Mouse (Mus musculus): ENCODE results near the gene Thrb. TPM values are rescaled to one million over a fixed set of nuclear protein-coding genes. Genes with fewer than 3 reads are reported as not detected.
A peak's percentile ranks its signal among the peaks of the same experiment; 100 is the strongest.

Thrb gene
- polyA plus RNA-seq, 1 experiment from 2014 or later, result 4.7 TPM

GRCm38 (mm10) chr14:17727878-17728277 lies 67.8 kb downstream of the Thrb start:
- Histone ChIP-seq H3K4me3 (replicated peaks; ENCODE audit: low read length) (no peak overlapping the region), H3K9ac (ENCODE audit: low read length) (no peak overlapping the region), H3K4me2 (ENCODE audit: low read depth, low read length) (no peak overlapping the region), H3K27me3 (ENCODE audit: control insufficient read depth, insufficient read depth, low read length) (no peaks in the 10 kb centered on the region), H3K9me3 (replicated peaks; ENCODE audit: control insufficient read depth, low read length) (no peaks in the 10 kb centered on the region), H3K4me1 (ENCODE audit: control insufficient read depth, insufficient read depth, low read length) (no peaks in the 10 kb centered on the region), H3K36me3 (ENCODE audit: control insufficient read depth, insufficient read depth, low read length) (no peaks in the 10 kb centered on the region), H3K27ac (ENCODE audit: low read length) (no peak overlapping the region)
- WGBS, result 64% methylated on average over 4 of the region's 4 CpGs
- ATAC-seq (ENCODE audit: insufficient read depth, low FRiP score), result no peak

- Histone ChIP-seq H3K9ac (ENCODE audit: low read length) (no peak overlapping the region), H3K4me2 (ENCODE audit: low read depth, low read length) (no peak overlapping the region), H3K9me3 (replicated peaks; ENCODE audit: control insufficient read depth, low read length) (no peaks in the 10 kb centered on the region), H3K4me3 (replicated peaks; ENCODE audit: low read length) (no peak overlapping the region), H3K4me1 (ENCODE audit: control insufficient read depth, insufficient read depth, low read length) (no peaks in the 10 kb centered on the region), H3K27me3 (ENCODE audit: control insufficient read depth, insufficient read depth, low read length) (no peaks in the 10 kb centered on the region), H3K36me3 (ENCODE audit: control insufficient read depth, insufficient read depth, low read length) (no peaks in the 10 kb centered on the region), H3K27ac (ENCODE audit: low read length) (no peak overlapping the region)
- no peak for ATAC-seq (ENCODE audit: insufficient read depth, low FRiP score)
- 83% methylated on average over 2 of the region's 2 CpGs for WGBS
Measured at GRCm38 (mm10) chr14:17728889-17729288, 68.8 kb downstream of the Thrb start.

GRCm38 (mm10) chr14:17731020-17731419 lies 71.0 kb downstream of the Thrb start:
- ATAC-seq (ENCODE audit: insufficient read depth, low FRiP score), result no peak
- WGBS, result 19% methylated on average over 2 of the region's 2 CpGs

GRCm38 (mm10) chr14:17733077-17733778 lies 73.2 kb downstream of the Thrb start:
- 66% methylated on average over 2 of the region's 2 CpGs for WGBS
- Histone ChIP-seq H3K36me3 (ENCODE audit: control insufficient read depth, insufficient read depth, low read length) (no peaks in the 10 kb centered on the region), H3K4me2 (ENCODE audit: low read depth, low read length) (no peak overlapping the region), H3K27me3 (ENCODE audit: control insufficient read depth, insufficient read depth, low read length) (no peaks in the 10 kb centered on the region), H3K9ac (ENCODE audit: low read length) (no peak overlapping the region), H3K4me1 (ENCODE audit: control insufficient read depth, insufficient read depth, low read length) (no peaks in the 10 kb centered on the region), H3K4me3 (replicated peaks; ENCODE audit: low read length) (no peak overlapping the region), H3K9me3 (replicated peaks; ENCODE audit: control insufficient read depth, low read length) (no peaks in the 10 kb centered on the region), H3K27ac (ENCODE audit: low read length) (no peak overlapping the region)
- ATAC-seq (ENCODE audit: insufficient read depth, low FRiP score), result no peak

More at GRCm38 (mm10) chr14:17731020-17731419, 71.0 kb downstream of the Thrb start:
- H3K4me2 ChIP-seq (ENCODE audit: low read depth, low read length), result no peak overlapping the region
- H3K9ac ChIP-seq (ENCODE audit: low read length), result no peak overlapping the region
- H3K4me1 ChIP-seq (ENCODE audit: control insufficient read depth, insufficient read depth, low read length), result no peaks in the 10 kb centered on the region
- no peaks in the 10 kb centered on the region for H3K9me3 ChIP-seq (replicated peaks; ENCODE audit: control insufficient read depth, low read length)
- no peaks in the 10 kb centered on the region for H3K27me3 ChIP-seq (ENCODE audit: control insufficient read depth, insufficient read depth, low read length)
- no peaks in the 10 kb centered on the region for H3K36me3 ChIP-seq (ENCODE audit: control insufficient read depth, insufficient read depth, low read length)
- no peak overlapping the region for H3K27ac ChIP-seq (ENCODE audit: low read length)
- H3K4me3 ChIP-seq (replicated peaks; ENCODE audit: low read length), result no peak overlapping the region

- H3K4me2 ChIP-seq (ENCODE audit: low read depth, low read length), result no peak overlapping the region
- H3K27me3 ChIP-seq (ENCODE audit: control insufficient read depth, insufficient read depth, low read length), result no peaks in the 10 kb centered on the region
- no peaks in the 10 kb centered on the region for H3K36me3 ChIP-seq (ENCODE audit: control insufficient read depth, insufficient read depth, low read length)
- ATAC-seq (ENCODE audit: insufficient read depth, low FRiP score), result no peak
- no peak overlapping the region for H3K27ac ChIP-seq (ENCODE audit: low read length)
- no peak overlapping the region for H3K9ac ChIP-seq (ENCODE audit: low read length)
- WGBS, result 80% methylated on average over 2 of the region's 2 CpGs
- H3K9me3 ChIP-seq (replicated peaks; ENCODE audit: control insufficient read depth, low read length), result no peaks in the 10 kb centered on the region
- no peaks in the 10 kb centered on the region for H3K4me1 ChIP-seq (ENCODE audit: control insufficient read depth, insufficient read depth, low read length)
- H3K4me3 ChIP-seq (replicated peaks; ENCODE audit: low read length), result no peak overlapping the region
Measured at GRCm38 (mm10) chr14:17733779-17734137, 73.7 kb downstream of the Thrb start.

- H3K9me3 ChIP-seq (replicated peaks; ENCODE audit: control insufficient read depth, low read length), result no peaks in the 10 kb centered on the region
- 71% methylated on average over 6 of the region's 6 CpGs for WGBS
- H3K9ac ChIP-seq (ENCODE audit: low read length), result no peak overlapping the region
- no peak overlapping the region for H3K4me3 ChIP-seq (replicated peaks; ENCODE audit: low read length)
- ATAC-seq (ENCODE audit: insufficient read depth, low FRiP score), result no peak
- H3K36me3 ChIP-seq (ENCODE audit: control insufficient read depth, insufficient read depth, low read length), result no peaks in the 10 kb centered on the region
- H3K27me3 ChIP-seq (ENCODE audit: control insufficient read depth, insufficient read depth, low read length), result no peaks in the 10 kb centered on the region
- H3K4me2 ChIP-seq (ENCODE audit: low read depth, low read length), result no peak overlapping the region
- H3K4me1 ChIP-seq (ENCODE audit: control insufficient read depth, insufficient read depth, low read length), result no peaks in the 10 kb centered on the region
- H3K27ac ChIP-seq (ENCODE audit: low read length), result no peak overlapping the region
Measured at GRCm38 (mm10) chr14:17735440-17735839, 75.4 kb downstream of the Thrb start.

- H3K9me3 ChIP-seq (replicated peaks; ENCODE audit: control insufficient read depth, low read length), result no peaks in the 10 kb centered on the region
- no peak for ATAC-seq (ENCODE audit: insufficient read depth, low FRiP score)
- 34% methylated on average over 3 of the region's 3 CpGs for WGBS
Measured at GRCm38 (mm10) chr14:17740903-17741302, 80.8 kb downstream of the Thrb start.

GRCm38 (mm10) chr14:17742264-17742663 lies 82.2 kb downstream of the Thrb start:
- Histone ChIP-seq H3K27me3 (ENCODE audit: control insufficient read depth, insufficient read depth, low read length) (no peaks in the 10 kb centered on the region), H3K36me3 (ENCODE audit: control insufficient read depth, insufficient read depth, low read length) (no peaks in the 10 kb centered on the region), H3K4me2 (ENCODE audit: low read depth, low read length) (no peak overlapping the region), H3K9me3 (replicated peaks; ENCODE audit: control insufficient read depth, low read length) (no peaks in the 10 kb centered on the region), H3K9ac (ENCODE audit: low read length) (no peak overlapping the region), H3K27ac (ENCODE audit: low read length) (no peak overlapping the region), H3K4me3 (replicated peaks; ENCODE audit: low read length) (no peak overlapping the region), H3K4me1 (ENCODE audit: control insufficient read depth, insufficient read depth, low read length) (no peaks in the 10 kb centered on the region)
- 71% methylated on average over 2 of the region's 2 CpGs for WGBS
- no peak for ATAC-seq (ENCODE audit: insufficient read depth, low FRiP score)

More at GRCm38 (mm10) chr14:17740903-17741302, 80.8 kb downstream of the Thrb start:
- Histone ChIP-seq H3K4me2 (ENCODE audit: low read depth, low read length) (no peak overlapping the region), H3K4me1 (ENCODE audit: control insufficient read depth, insufficient read depth, low read length) (no peaks in the 10 kb centered on the region), H3K27ac (ENCODE audit: low read length) (no peak overlapping the region), H3K4me3 (replicated peaks; ENCODE audit: low read length) (no peak overlapping the region), H3K27me3 (ENCODE audit: control insufficient read depth, insufficient read depth, low read length) (no peaks in the 10 kb centered on the region), H3K9ac (ENCODE audit: low read length) (no peak overlapping the region), H3K36me3 (ENCODE audit: control insufficient read depth, insufficient read depth, low read length) (no peaks in the 10 kb centered on the region)

GRCm38 (mm10) chr14:17742902-17743712 lies 83.0 kb downstream of the Thrb start:
- Histone ChIP-seq H3K9me3 (replicated peaks; ENCODE audit: control insufficient read depth, low read length) (no peaks in the 10 kb centered on the region), H3K4me3 (replicated peaks; ENCODE audit: low read length) (no peak overlapping the region), H3K36me3 (ENCODE audit: control insufficient read depth, insufficient read depth, low read length) (no peaks in the 10 kb centered on the region), H3K27me3 (ENCODE audit: control insufficient read depth, insufficient read depth, low read length) (no peaks in the 10 kb centered on the region), H3K9ac (ENCODE audit: low read length) (no peak overlapping the region), H3K27ac (ENCODE audit: low read length) (peak overlapping the region; percentile 28; the same call in 1 of the 2 replicates), H3K4me2 (ENCODE audit: low read depth, low read length) (no peak overlapping the region), H3K4me1 (ENCODE audit: control insufficient read depth, insufficient read depth, low read length) (no peaks in the 10 kb centered on the region)
- WGBS, result 37% methylated on average over 9 of the region's 9 CpGs
- peak; percentile 40; the same call in 1 of the 2 replicates for ATAC-seq (ENCODE audit: insufficient read depth, low FRiP score)

Measured in stomach, embryonic 16.5 days (tissue).